Mouse (Mus musculus) hindbrain, embryonic 14.5 days (tissue): Measurements from ENCODE around the gene Ctsf. TPM values are rescaled to one million over a fixed set of nuclear protein-coding genes. Genes with fewer than 3 reads are reported as not detected.
"Not testable (repeated sequence)": the region's sequence is repeated elsewhere in the genome, so short reads cannot be mapped to it uniquely, and the experiment has no call there.

Source experiments
- ATAC-seq: fragments of 200-750 bp; cut with Nextera tagmentation; 2 replicates; pipeline ENCODE4 v1.8.0; 2017; ENCODE audit warnings: moderate number of reproducible peaks, mild to moderate bottlenecking, moderate TSS enrichment, moderate library complexity; ENCODE audit not compliant: low FRiP score
- DNase-seq: peaks from one replicate; pipeline ENCODE4 v3.0.0-alpha.2; 2015; ENCODE audit warnings: low spot score
- H3K27ac ChIP-seq: fragments of 300-500 bp; sonication (generic); 2 replicates; pipeline ENCODE4 v1.5.1; 2014; ENCODE audit warnings: mild to moderate bottlenecking, moderate library complexity
- H3K27me3 ChIP-seq: fragments of 300-500 bp; sonication (generic); 2 replicates; pipeline ENCODE4 v1.6.1; 2014; ENCODE audit warnings: mild to moderate bottlenecking, low read length, mixed read lengths; ENCODE audit not compliant: control insufficient read depth, insufficient read depth
- H3K36me3 ChIP-seq: fragments of 300-500 bp; sonication (generic); replicated peaks from 2 replicates; pipeline ENCODE4 v1.6.1; 2014; ENCODE audit not compliant: control insufficient read depth, insufficient read depth
- H3K4me1 ChIP-seq: fragments of 300-500 bp; sonication (generic); replicated peaks from 2 replicates; pipeline ENCODE4 v1.6.1; 2014; ENCODE audit warnings: antibody characterized with exemption, low read length, mixed read lengths; ENCODE audit not compliant: control insufficient read depth, insufficient read depth
- H3K4me2 ChIP-seq: fragments of 300-500 bp; sonication (generic); replicated peaks from 2 replicates; pipeline ENCODE4 v1.6.1; 2014; ENCODE audit warnings: mild to moderate bottlenecking, moderate library complexity
- H3K4me3 ChIP-seq: fragments of 300-500 bp; sonication (generic); replicated peaks from 2 replicates; pipeline ENCODE4 v1.5.1; 2014; ENCODE audit warnings: mild to moderate bottlenecking, low read length
- H3K9ac ChIP-seq: fragments of 300-500 bp; sonication (generic); 2 replicates; pipeline ENCODE4 v1.6.1; 2014
- H3K9me3 ChIP-seq: fragments of 300-500 bp; sonication (generic); 2 replicates; pipeline ENCODE4 v1.6.1; 2016; ENCODE audit warnings: low read length; ENCODE audit not compliant: control insufficient read depth
- WGBS: fragments of 180-500 bp; shearing (Covaris S2); extraction: QIAGEN DNeasy Blood & Tissue Kit; methylation state at CpG from one replicate; pipeline ENCODE4 v1.1.7; 2014; 5-methylcytosine and 5-hydroxymethylcytosine counted together
- polyA plus RNA-seq: library from polyadenylated mRNA; unstranded; fragments of >200 nt; fragmentation: Nextera tagmentation; extraction: Ambion mirVana; gene quantifications from 2 replicates; pipeline ENCODE4 v1.2.1, GENCODE M21; 2014

Gene Ctsf
- 68.8 and 74.4 TPM in 2 replicates for polyA plus RNA-seq

DNA sequence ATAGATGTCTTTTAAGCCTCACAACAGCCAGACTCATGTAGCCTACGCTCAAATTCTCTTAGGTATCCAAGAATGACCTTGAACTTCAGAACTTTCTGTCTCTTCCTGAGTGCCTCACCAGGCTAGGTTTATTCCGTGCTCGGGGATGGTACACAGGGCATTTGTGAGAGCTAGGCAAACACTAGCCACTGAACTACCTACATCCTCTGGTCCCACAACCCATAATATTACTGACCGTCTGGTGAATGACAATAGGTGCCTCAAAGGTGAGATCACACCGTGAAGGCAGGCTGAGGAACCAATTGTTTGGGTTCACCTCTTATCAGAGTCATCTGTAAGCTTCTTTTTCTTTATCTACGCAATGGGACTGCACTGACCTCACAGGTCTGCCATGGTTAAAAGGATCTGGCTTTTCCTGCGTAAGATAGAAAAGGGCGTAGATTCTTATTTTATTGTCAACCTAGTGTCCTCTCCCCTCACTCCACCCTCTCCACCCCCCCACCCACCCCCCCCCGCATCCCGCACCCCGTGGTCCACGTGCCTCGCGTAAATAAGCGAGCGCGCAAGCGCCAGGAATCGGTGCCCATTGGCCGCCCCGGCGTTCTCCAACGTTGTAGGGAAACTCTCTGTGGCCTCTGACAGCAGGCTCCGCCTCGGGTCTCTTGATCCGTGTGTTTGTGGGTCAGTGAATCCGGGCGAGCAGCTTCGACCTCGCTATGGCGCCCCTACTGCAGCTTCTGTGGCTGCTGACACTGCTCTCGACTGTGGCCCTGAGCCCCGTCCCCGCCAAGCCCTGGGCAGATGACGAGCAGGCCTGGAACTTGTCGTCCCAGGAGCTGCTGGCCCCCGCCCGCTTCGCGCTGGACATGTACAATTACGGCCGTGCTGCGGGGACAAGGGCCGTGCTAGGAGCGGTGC, at the start of gene Ctsf:
Gene Ctsf (plus strand): TSS at position 579 of the 918 bp plus-strand sequence.
- DNase-seq: peak; percentile 84
- ATAC-seq: peak; percentile 92
- H3K27me3 ChIP-seq: no peaks in the 10 kb centered on the region
- peaks cover 7% of the 10 kb centered on the region; the same call in 1 of the 2 replicates for H3K4me1 ChIP-seq
- H3K9ac ChIP-seq: peak within 1 kb of the TSS; percentile 71
- no peak within 1 kb of the TSS for H3K27ac ChIP-seq
- WGBS: 4% methylated on average over 45 of the region's 45 CpGs
- H3K9me3 ChIP-seq: no peaks in the 10 kb centered on the region
- H3K4me3 ChIP-seq: peak within 1 kb of the TSS; percentile 59
- peak within 1 kb of the TSS; percentile 66 for H3K4me2 ChIP-seq
- H3K36me3 ChIP-seq: peaks cover 17% of the 10 kb centered on the region

GRCm38 (mm10) chr19:4810309-4810708, 44.6 kb upstream of the Ctsf start:
- H3K4me2 ChIP-seq: peak overlapping the region; percentile 93
- DNase-seq: no peak
- H3K9me3 ChIP-seq: no peaks in the 10 kb centered on the region
- peak overlapping the region; percentile 71 for H3K9ac ChIP-seq
- peaks cover 28% of the 10 kb centered on the region for H3K4me1 ChIP-seq
- H3K36me3 ChIP-seq: no peaks in the 10 kb centered on the region
- ATAC-seq: no peak
- under 1% methylated on average over 14 of the region's 14 CpGs for WGBS
- peak overlapping the region; percentile 79 for H3K4me3 ChIP-seq
- H3K27ac ChIP-seq: peak overlapping the region; percentile 91; the same call in 1 of the 2 replicates
- no peaks in the 10 kb centered on the region for H3K27me3 ChIP-seq

DNA sequence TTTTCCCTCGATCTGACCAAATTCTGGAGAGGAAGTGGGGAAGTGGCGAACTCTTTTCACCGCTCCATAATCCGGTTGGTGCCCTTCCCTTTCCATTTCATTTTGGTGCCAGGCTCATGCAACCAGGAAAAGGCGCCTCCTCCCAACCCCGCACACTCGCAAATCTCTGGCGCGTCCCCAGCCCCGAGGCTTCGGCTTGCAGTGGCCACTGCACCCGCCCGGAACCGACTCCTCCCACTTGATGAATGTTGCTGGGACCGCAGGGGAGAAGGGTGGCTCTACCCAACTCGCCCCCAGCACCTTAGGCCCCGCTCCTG, 44.2 kb upstream of the Ctsf start:
- ATAC-seq: no peak
- Histone ChIP-seq H3K9ac (peak overlapping the region; percentile 71), H3K4me2 (peak overlapping the region; percentile 93), H3K9me3 (no peaks in the 10 kb centered on the region), H3K36me3 (no peaks in the 10 kb centered on the region), H3K4me3 (peak overlapping the region; percentile 79), H3K27me3 (no peaks in the 10 kb centered on the region), H3K27ac (peak overlapping the region; percentile 91), H3K4me1 (peaks cover 28% of the 10 kb centered on the region)
- WGBS: under 1% methylated on average over 17 of the region's 17 CpGs
- no peak for DNase-seq

- peak within 1 kb of the TSS; percentile 91 for H3K27ac ChIP-seq
- no peaks in the 10 kb centered on the region for H3K36me3 ChIP-seq
- H3K4me1 ChIP-seq: peaks cover 28% of the 10 kb centered on the region
- peak within 1 kb of the TSS; percentile 79 for H3K4me3 ChIP-seq
- H3K27me3 ChIP-seq: no peaks in the 10 kb centered on the region
- peak within 1 kb of the TSS; percentile 79 for H3K9ac ChIP-seq
- under 1% methylated on average over 83 of the region's 83 CpGs for WGBS
- DNase-seq (peak; percentile 97), ATAC-seq (peak; percentile 98)
- H3K9me3 ChIP-seq: no peaks in the 10 kb centered on the region
- H3K4me2 ChIP-seq: peak within 1 kb of the TSS; percentile 93
Measured at GRCm38 (mm10) chr19:4811063-4811908, 43.6 kb upstream of the Ctsf start, which contains the start of the genes Gm21992 and Rbm14. Gm21992 (minus strand) TSS chr19:4811612. Rbm14 (minus strand) TSS chr19:4811634.

DNA sequence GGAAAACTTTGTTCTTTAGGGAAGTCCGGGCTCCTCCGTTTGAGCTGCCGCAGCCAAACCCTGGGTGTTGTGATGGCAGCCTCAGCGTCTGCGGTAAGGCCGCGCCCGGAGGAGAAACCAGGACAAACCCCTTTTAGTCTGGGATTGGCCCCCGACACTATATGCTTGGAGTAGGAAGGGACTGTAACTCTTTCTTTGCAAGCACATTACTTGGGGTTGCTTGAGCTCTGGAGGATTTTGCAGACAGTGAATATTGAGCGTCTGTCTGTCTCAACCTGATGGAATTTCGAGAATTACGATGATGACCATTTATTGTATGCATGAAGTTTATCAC, 43.1 kb upstream of the Ctsf start:
- Histone ChIP-seq H3K9me3 (no peaks in the 10 kb centered on the region), H3K4me3 (peak overlapping the region; percentile 79), H3K4me2 (peak overlapping the region; percentile 93), H3K9ac (peak overlapping the region; percentile 79), H3K27me3 (no peaks in the 10 kb centered on the region), H3K4me1 (peaks cover 28% of the 10 kb centered on the region), H3K27ac (peak overlapping the region; percentile 91), H3K36me3 (no peaks in the 10 kb centered on the region)
- 5% methylated on average over 12 of the region's 12 CpGs for WGBS
- ATAC-seq (peak; percentile 46; the same call in 1 of the 2 replicates), DNase-seq (no peak)

DNA sequence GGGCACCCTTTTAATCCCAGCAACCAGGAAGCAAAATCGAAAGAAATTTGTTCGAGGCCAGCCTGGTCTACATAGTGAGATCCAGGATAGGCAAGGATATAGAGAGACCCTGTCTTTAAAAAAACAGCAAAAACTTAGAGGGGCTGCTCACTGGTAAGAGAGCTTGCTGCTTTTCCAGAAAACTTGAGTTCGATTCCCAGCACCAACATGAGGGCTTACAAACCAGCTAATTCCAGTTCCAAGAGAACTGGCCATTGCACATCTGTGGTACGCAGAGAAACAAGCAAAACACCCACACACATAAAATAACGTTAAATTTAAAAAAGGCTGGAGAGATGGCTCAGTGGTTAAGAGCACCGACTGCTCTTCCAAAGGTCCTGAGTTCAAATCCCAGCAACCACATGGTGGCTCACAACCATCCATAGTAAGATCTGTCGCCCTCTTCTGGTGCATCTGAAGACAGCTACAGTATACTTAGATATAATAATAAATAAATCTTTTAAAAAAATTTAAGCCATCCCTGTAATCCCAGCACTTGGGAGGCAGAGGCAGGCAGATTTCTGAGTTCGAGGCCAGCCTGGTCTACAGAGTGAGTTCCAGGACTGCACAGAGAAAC, 42.5 kb upstream of the Ctsf start:
- Histone ChIP-seq H3K27ac (peak overlapping the region; percentile 91; the same call in 1 of the 2 replicates), H3K4me2 (peak overlapping the region; percentile 93), H3K9ac (peak overlapping the region; percentile 79), H3K4me1 (peaks cover 28% of the 10 kb centered on the region), H3K4me3 (peak overlapping the region; percentile 79)
- 81% methylated on average over 8 of the region's 8 CpGs for WGBS
- not testable (repeated sequence) for H3K9me3 ChIP-seq, DNase-seq, H3K27me3 ChIP-seq, ATAC-seq, H3K36me3 ChIP-seq

- DNase-seq (no peak), ATAC-seq (no peak)
- WGBS: 89% methylated on average over 6 of the region's 6 CpGs
- Histone ChIP-seq H3K4me3 (no peak overlapping the region), H3K36me3 (no peaks in the 10 kb centered on the region), H3K4me2 (no peak overlapping the region), H3K27me3 (no peaks in the 10 kb centered on the region), H3K4me1 (peaks cover 26% of the 10 kb centered on the region), H3K27ac (no peak overlapping the region), H3K9me3 (no peaks in the 10 kb centered on the region), H3K9ac (no peak overlapping the region)
Measured at GRCm38 (mm10) chr19:4813015-4813414, 41.9 kb upstream of the Ctsf start.

GRCm38 (mm10) chr19:4817182-4817835, 37.6 kb upstream of the Ctsf start:
- ATAC-seq (no peak), DNase-seq (no peak)
- Histone ChIP-seq H3K4me2 (no peak overlapping the region), H3K4me1 (peaks cover 1% of the 10 kb centered on the region; the same call in 1 of the 2 replicates), H3K4me3 (no peak overlapping the region), H3K9ac (no peak overlapping the region), H3K36me3 (no peaks in the 10 kb centered on the region), H3K9me3 (no peaks in the 10 kb centered on the region), H3K27ac (no peak overlapping the region), H3K27me3 (no peaks in the 10 kb centered on the region)
- WGBS: 70% methylated on average over 1 of the region's 1 CpGs
